Mouse (Mus musculus): Measurements from ENCODE around the gene Rmnd5a.

Gene Rmnd5a

GRCm38 (mm10) chr6:71442130-71442529 lies 1.7 kb upstream of the Rmnd5a start:
- no peak for DNase-seq (ENCODE audit: low read depth, low spot score)

- DNase-seq (ENCODE audit: low read depth, low spot score): no peak
These were observed 779 bp upstream of the Rmnd5a start for GRCm38 (mm10) chr6:71441251-71441580.

GRCm38 (mm10) chr6:71440217-71440491 lies 283 bp downstream of the Rmnd5a start:
- no peak for DNase-seq (ENCODE audit: low read depth, low spot score)

GRCm38 (mm10) chr6:71439506-71440216 lies 776 bp downstream of the Rmnd5a start:
- DNase-seq (ENCODE audit: low read depth, low spot score): peak; percentile 42

GRCm38 (mm10) chr6:71438070-71438469 lies 2.4 kb downstream of the Rmnd5a start:
- no peak for DNase-seq (ENCODE audit: low read depth, low spot score)

GRCm38 (mm10) chr6:71427996-71428725 lies 12.3 kb downstream of the Rmnd5a start:
- DNase-seq (ENCODE audit: low read depth, low spot score): no peak

- DNase-seq (ENCODE audit: low read depth, low spot score): no peak
These were observed 14.8 kb downstream of the Rmnd5a start for GRCm38 (mm10) chr6:71425681-71426080.

- no peak for DNase-seq (ENCODE audit: low read depth, low spot score)
These were observed 17.3 kb downstream of the Rmnd5a start for GRCm38 (mm10) chr6:71423116-71423515.

- no peak for DNase-seq (ENCODE audit: low read depth, low spot score)
These were observed 18.3 kb downstream of the Rmnd5a start for GRCm38 (mm10) chr6:71422162-71422561.

GRCm38 (mm10) chr6:71420848-71421247 lies 19.6 kb downstream of the Rmnd5a start:
- no peak for DNase-seq (ENCODE audit: low read depth, low spot score)

- DNase-seq (ENCODE audit: low read depth, low spot score): no peak
These were observed 21.6 kb downstream of the Rmnd5a start for GRCm38 (mm10) chr6:71418874-71419273.

- DNase-seq (ENCODE audit: low read depth, low spot score): no peak
These were observed 25.0 kb downstream of the Rmnd5a start for GRCm38 (mm10) chr6:71415446-71415845.

GRCm38 (mm10) chr6:71414624-71415023 lies 25.8 kb downstream of the Rmnd5a start:
- DNase-seq (ENCODE audit: low read depth, low spot score): no peak

GRCm38 (mm10) chr6:71398829-71399609 lies 41.4 kb downstream of the Rmnd5a start:
- peak; percentile 8 for DNase-seq (ENCODE audit: low read depth, low spot score)

GRCm38 (mm10) chr6:71396761-71397160 lies 43.7 kb downstream of the Rmnd5a start:
- DNase-seq (ENCODE audit: low read depth, low spot score): no peak

- no peak for DNase-seq (ENCODE audit: low read depth, low spot score)
These were observed 44.4 kb downstream of the Rmnd5a start for GRCm38 (mm10) chr6:71396016-71396415.

GRCm38 (mm10) chr6:71390496-71390895 lies 49.9 kb downstream of the Rmnd5a start:
- DNase-seq (ENCODE audit: low read depth, low spot score): no peak

- no peak for DNase-seq (ENCODE audit: low read depth, low spot score)
These were observed 58.8 kb downstream of the Rmnd5a start for GRCm38 (mm10) chr6:71381654-71382053.

- no peak for DNase-seq (ENCODE audit: low read depth, low spot score)
These were observed 63.7 kb downstream of the Rmnd5a start for GRCm38 (mm10) chr6:71376711-71377110.

GRCm38 (mm10) chr6:71374921-71375320 lies 65.5 kb downstream of the Rmnd5a start:
- no peak for DNase-seq (ENCODE audit: low read depth, low spot score)

- DNase-seq (ENCODE audit: low read depth, low spot score): no peak
These were observed 66.1 kb downstream of the Rmnd5a start for GRCm38 (mm10) chr6:71374311-71374829.

GRCm38 (mm10) chr6:71373249-71373775 lies 67.1 kb downstream of the Rmnd5a start, which contains the start of gene Cd8a:
TSS of gene Cd8a (plus strand) at chr6:71373427.
- DNase-seq (ENCODE audit: low read depth, low spot score): no peak

All from embryo, embryonic 11.5 days (tissue).